Mouse (Mus musculus) regulatory T cell (primary cell): ENCODE measurements around the gene Sh3tc1.

ENCODE experiments used
- in situ Hi-C: fragments of 300-600 bp; cut with MboI, MseI; formaldehyde crosslinking; loops from one replicate; pipeline ENCODE4 v1.15.1; 2025; ENCODE audit warnings: high pct_unique_total_duplicates

Sh3tc1 gene

GRCm38 (mm10) chr5:35755131-35755733 lies 15.4 kb upstream of the Sh3tc1 start:
- in situ Hi-C loops, result no loop called here

GRCm38 (mm10) chr5:35751016-35751415 lies 11.2 kb upstream of the Sh3tc1 start:
- in situ Hi-C loops, result loop anchor here (5.0 kb wide), 1 partner anchor 876 kb away; no protein-coding TSS in a partner anchor

- in situ Hi-C loops, result loop anchor here (5.0 kb wide), 1 partner anchor 877 kb away; no protein-coding TSS in a partner anchor
These were observed 10.2 kb upstream of the Sh3tc1 start for GRCm38 (mm10) chr5:35750026-35750425.

- in situ Hi-C loops, result no loop called here
These were observed 9.6 kb upstream of the Sh3tc1 start for GRCm38 (mm10) chr5:35749416-35749815.

GRCm38 (mm10) chr5:35746910-35747309 lies 7.1 kb upstream of the Sh3tc1 start:
- in situ Hi-C loops, result no loop called here

GRCm38 (mm10) chr5:35745406-35745805 lies 5.6 kb upstream of the Sh3tc1 start:
- in situ Hi-C loops, result no loop called here

- in situ Hi-C loops, result no loop called here
These were observed 4.4 kb upstream of the Sh3tc1 start for GRCm38 (mm10) chr5:35743990-35744722.

- in situ Hi-C loops, result no loop called here
These were observed 3.6 kb upstream of the Sh3tc1 start for GRCm38 (mm10) chr5:35743238-35743951.

GRCm38 (mm10) chr5:35741225-35741820 lies 1.5 kb upstream of the Sh3tc1 start:
- in situ Hi-C loops, result no loop called here

- in situ Hi-C loops, result no loop called here
These were observed 929 bp upstream of the Sh3tc1 start for GRCm38 (mm10) chr5:35740716-35741115.

- in situ Hi-C loops, result no loop called here
These were observed 782 bp downstream of the Sh3tc1 start for GRCm38 (mm10) chr5:35739005-35739404.

GRCm38 (mm10) chr5:35737231-35737901 lies 2.4 kb downstream of the Sh3tc1 start:
- in situ Hi-C loops, result no loop called here

GRCm38 (mm10) chr5:35733523-35733922 lies 6.3 kb downstream of the Sh3tc1 start:
- in situ Hi-C loops, result no loop called here

GRCm38 (mm10) chr5:35731006-35731405 lies 8.8 kb downstream of the Sh3tc1 start:
- in situ Hi-C loops, result no loop called here

GRCm38 (mm10) chr5:35730552-35730951 lies 9.2 kb downstream of the Sh3tc1 start:
- in situ Hi-C loops, result no loop called here

- in situ Hi-C loops, result no loop called here
These were observed 9.9 kb downstream of the Sh3tc1 start for GRCm38 (mm10) chr5:35729844-35730243.

GRCm38 (mm10) chr5:35728957-35729460 lies 10.8 kb downstream of the Sh3tc1 start:
- in situ Hi-C loops, result no loop called here

GRCm38 (mm10) chr5:35728344-35728956 lies 11.3 kb downstream of the Sh3tc1 start:
- in situ Hi-C loops, result no loop called here

- in situ Hi-C loops, result no loop called here
These were observed 12.3 kb downstream of the Sh3tc1 start for GRCm38 (mm10) chr5:35727447-35727846.

- in situ Hi-C loops, result no loop called here
These were observed 13.9 kb downstream of the Sh3tc1 start for GRCm38 (mm10) chr5:35725840-35726239.

GRCm38 (mm10) chr5:35723900-35724299 lies 15.9 kb downstream of the Sh3tc1 start:
- in situ Hi-C loops, result no loop called here
